Mouse (Mus musculus) left cerebral cortex, postnatal 36 days (tissue): ENCODE measurements around the gene Tomt. TPM values are rescaled to one million over a fixed set of nuclear protein-coding genes. Genes with fewer than 3 reads are reported as not detected.

ENCODE experiments used
- DNase-seq, 2 experiments: peaks; one replicate each; pipeline ENCODE4 v3.0.0; 2021 to 2022; ENCODE audit warnings: low spot score in 2 of 2, mixed read lengths in 1 of 2
- intact Hi-C: fragments of 180-260 bp; cut with DNase I; formaldehyde crosslinking; loops from one replicate; pipeline ENCODE4 v1.15.1; 2025
- total RNA-seq, 2 experiments: library from RNA; stranded (reverse); gene quantifications; 2 replicates each; pipeline ENCODE4 v1.2.3; 2021

Gene Tomt
- total RNA-seq, 2 experiments from 2014 or later = 0.18 TPM; not detected in 1

- peak; percentile 100 for DNase-seq
- intact Hi-C loops = loop anchor here (1.0 kb wide), 2 partner anchors 9 to 28 kb away; partner anchors contain the start of gene Lrrc51
These were observed 435 bp downstream of the Tomt start, which contains the start of gene Lamtor1 for GRCm38 (mm10) chr7:101905561-101906286. Lamtor1 (plus strand) TSS chr7:101905904.

GRCm38 (mm10) chr7:101902846-101903245 is 3.3 kb downstream of the Tomt start:
- no peak for DNase-seq
- intact Hi-C loops = no loop called here

- intact Hi-C loops = no loop called here
These were observed 4.2 kb downstream of the Tomt start for GRCm38 (mm10) chr7:101901969-101902368.

GRCm38 (mm10) chr7:101900331-101901097 is 5.6 kb downstream of the Tomt start:
- intact Hi-C loops = no loop called here
- no peak for DNase-seq

More at GRCm38 (mm10) chr7:101901969-101902368, 4.2 kb downstream of the Tomt start:
- DNase-seq = no peak

- peak; percentile 96 to 98 for DNase-seq
- intact Hi-C loops = loop anchor here (1.0 to 5.0 kb wide), 3 partner anchors 9 to 234 kb away; partner anchors contain the start of genes Clpb, Inppl1 and Lamtor1
These were observed 9.8 kb downstream of the Tomt start for GRCm38 (mm10) chr7:101896104-101897066.

GRCm38 (mm10) chr7:101895695-101896094 is 10.5 kb downstream of the Tomt start:
- no peak for DNase-seq
- intact Hi-C loops = loop anchor here (1.0 to 5.0 kb wide), 3 partner anchors 10 to 233 kb away; partner anchors contain the start of genes Clpb, Inppl1 and Lamtor1

GRCm38 (mm10) chr7:101888460-101888859 is 17.7 kb downstream of the Tomt start:
- intact Hi-C loops = no loop called here
- DNase-seq = no peak

- intact Hi-C loops = no loop called here
- DNase-seq = no peak
These were observed 19.9 kb downstream of the Tomt start for GRCm38 (mm10) chr7:101886274-101886673.

GRCm38 (mm10) chr7:101884160-101884559 is 22.0 kb downstream of the Tomt start:
- no peak for DNase-seq
- intact Hi-C loops = no loop called here

GRCm38 (mm10) chr7:101882413-101883154 is 23.6 kb downstream of the Tomt start:
- peak in 1 of 2 experiments; percentile 22 for DNase-seq
- intact Hi-C loops = no loop called here

- no peak for DNase-seq
- intact Hi-C loops = no loop called here
These were observed 25.3 kb downstream of the Tomt start for GRCm38 (mm10) chr7:101880855-101881254.

GRCm38 (mm10) chr7:101875978-101876377 is 30.2 kb downstream of the Tomt start:
- intact Hi-C loops = no loop called here
- DNase-seq = no peak

- DNase-seq = no peak
- intact Hi-C loops = no loop called here
These were observed 34.9 kb downstream of the Tomt start for GRCm38 (mm10) chr7:101871296-101871695.

GRCm38 (mm10) chr7:101870629-101871028 is 35.5 kb downstream of the Tomt start, which contains the start of gene Folr1:
Folr1 (minus strand) TSS chr7:101870788.
- no peak for DNase-seq

GRCm38 (mm10) chr7:101869163-101869500 is 37.0 kb downstream of the Tomt start:
- no peak for DNase-seq
- intact Hi-C loops = no loop called here

More at GRCm38 (mm10) chr7:101870629-101871028, 35.5 kb downstream of the Tomt start, which contains the start of gene Folr1:
- intact Hi-C loops = no loop called here

GRCm38 (mm10) chr7:101868241-101869162 is 37.7 kb downstream of the Tomt start:
- DNase-seq = no peak
- intact Hi-C loops = no loop called here

GRCm38 (mm10) chr7:101867482-101867881 is 38.7 kb downstream of the Tomt start:
- no peak for DNase-seq
- intact Hi-C loops = no loop called here
